Mouse (Mus musculus) cerebellum, postnatal 36 days (tissue): ENCODE measurements around the gene Bst1.

Source experiments
- DNase-seq, 2 experiments: peaks; one replicate each; pipeline ENCODE4 v3.0.0; 2021 to 2022; ENCODE audit warnings: mixed read lengths in 2 of 2

Gene Bst1

DNA sequence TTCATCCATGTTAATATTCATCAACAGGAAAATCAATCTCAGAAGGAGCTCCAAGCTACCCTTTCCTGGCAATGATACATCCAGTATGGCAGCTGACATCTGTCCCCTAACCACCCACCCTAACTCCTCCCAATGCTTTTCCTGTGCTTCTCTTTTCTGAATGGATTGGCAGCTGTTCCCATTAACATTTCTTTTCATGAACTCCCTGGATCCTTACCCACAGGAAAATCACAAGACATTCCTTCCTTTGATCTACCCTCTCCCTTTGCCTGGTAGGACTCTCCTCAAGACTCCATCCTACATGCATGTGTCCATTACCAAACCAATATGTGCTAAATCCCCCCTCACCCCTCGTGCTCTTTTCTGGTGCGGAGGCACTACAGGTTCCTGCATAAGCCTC, 4.1 kb upstream of the Bst1 start:
- no peak for DNase-seq

GRCm38 (mm10) chr5:43815769-43816168, 2.9 kb upstream of the Bst1 start:
- no peak for DNase-seq

- no peak for DNase-seq
Measured at GRCm38 (mm10) chr5:43820785-43821184, 2.1 kb downstream of the Bst1 start.

DNA sequence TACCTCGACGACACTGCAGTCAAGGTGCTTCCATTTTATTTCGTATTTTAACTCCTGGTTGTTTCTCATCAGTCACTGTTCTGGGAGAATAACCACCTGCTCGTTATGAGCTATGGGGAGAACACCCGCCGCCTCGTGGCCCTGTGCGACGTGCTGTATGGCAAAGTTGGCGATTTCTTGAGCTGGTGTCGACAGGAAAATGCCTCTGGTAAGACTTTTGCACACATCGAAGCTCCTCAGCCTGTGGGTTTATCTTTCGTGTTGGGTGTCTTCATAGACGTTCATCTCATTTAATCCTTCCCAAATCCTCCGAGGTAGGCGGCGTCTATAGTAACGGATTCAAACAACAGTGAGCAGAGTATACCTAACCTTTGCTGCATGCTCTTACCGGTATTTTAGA, 2.9 kb downstream of the Bst1 start, which contains the start of gene Fbxl5:
TSS of gene Fbxl5 (minus strand) at position 101 of the 400 bp plus-strand sequence.
- DNase-seq: no peak

- DNase-seq: no peak
Measured at GRCm38 (mm10) chr5:43822199-43822598, 3.5 kb downstream of the Bst1 start.

GRCm38 (mm10) chr5:43822824-43823223, 4.1 kb downstream of the Bst1 start:
- DNase-seq: no peak

DNA sequence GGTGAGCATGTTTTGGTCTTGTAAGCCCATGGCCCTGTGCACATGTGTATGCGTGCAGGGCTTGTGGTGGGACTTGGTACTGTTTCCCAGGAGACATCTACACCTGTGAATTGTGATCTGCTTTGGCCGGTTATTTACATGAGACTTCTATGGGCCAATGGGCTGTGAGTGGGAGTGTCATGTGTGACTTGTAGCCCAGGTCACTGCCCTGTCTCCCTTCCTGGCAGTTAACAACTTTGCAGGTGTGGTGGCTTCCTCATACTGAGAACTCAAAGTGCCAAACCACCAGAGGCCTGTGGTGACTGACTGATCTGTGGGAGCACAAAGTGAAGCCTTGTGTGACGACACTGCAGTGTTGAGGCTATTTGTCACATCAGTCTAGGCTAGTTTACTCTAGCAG, 5.9 kb downstream of the Bst1 start:
- DNase-seq: no peak

GRCm38 (mm10) chr5:43826883-43827282, 8.2 kb downstream of the Bst1 start:
- no peak for DNase-seq

DNA sequence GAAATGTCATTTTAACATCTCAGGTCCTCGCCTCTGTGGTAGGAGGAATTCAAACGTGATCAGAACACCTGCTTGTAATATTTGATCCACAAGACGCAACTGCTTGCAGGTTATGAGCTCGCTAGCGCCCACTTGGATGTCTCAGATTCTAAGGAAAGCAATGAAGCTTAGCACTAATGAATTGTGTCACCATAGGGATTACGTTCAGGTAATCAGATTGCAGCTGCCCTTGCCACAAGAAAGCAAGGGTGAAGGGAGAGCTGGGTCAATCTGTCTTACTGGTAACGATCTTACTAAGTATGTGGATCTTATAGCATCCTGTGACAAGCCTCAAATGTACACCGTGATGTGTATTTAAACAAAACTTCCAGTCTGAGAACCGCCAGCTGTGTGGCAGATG, 8.7 kb downstream of the Bst1 start:
- no peak for DNase-seq

GRCm38 (mm10) chr5:43836590-43836989, 17.9 kb downstream of the Bst1 start:
- peak; percentile 21 to 25 for DNase-seq

GRCm38 (mm10) chr5:43837372-43837771, 18.7 kb downstream of the Bst1 start:
- DNase-seq: peak; percentile 36 to 50

DNA sequence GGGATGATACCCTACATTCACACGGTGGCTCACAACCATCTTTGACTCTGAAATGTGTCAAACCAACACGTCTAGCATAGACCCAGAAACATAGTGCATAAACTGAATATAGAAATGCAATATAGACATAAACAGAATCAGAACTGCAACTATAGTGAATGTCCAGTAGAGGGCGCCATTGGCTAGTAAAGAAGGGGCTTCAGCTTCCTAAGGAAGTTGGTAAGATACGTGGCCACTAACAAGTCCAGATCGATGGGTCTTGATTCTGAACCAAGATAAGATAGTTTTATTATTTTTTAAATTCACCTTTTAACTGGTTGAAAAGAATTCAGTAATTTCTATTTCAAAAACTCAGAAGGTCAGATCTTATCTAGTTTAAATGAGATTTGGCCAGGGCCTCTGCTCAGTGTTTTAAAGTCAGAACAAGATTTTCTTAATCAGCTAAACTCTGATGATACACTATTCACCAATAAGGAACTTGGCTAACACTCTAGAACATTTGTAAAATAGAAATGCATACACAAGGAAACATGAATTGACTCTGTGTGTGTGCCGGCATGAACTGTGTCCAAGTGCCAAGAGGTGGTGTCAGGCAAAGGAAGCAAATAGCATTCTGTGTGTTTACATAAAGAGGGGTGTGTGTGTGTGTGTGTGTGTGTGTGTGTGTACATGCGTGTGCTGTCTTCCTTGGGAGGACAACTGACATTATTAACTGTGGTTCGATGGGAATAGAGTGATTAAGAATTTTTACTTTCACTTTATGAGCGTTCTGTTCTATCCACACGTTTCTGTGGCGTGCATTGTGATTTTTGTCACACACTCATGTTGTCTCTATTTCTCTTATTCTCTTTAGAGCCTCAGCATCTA, 22.7 kb downstream of the Bst1 start:
- peak; percentile 19 to 37 for DNase-seq

DNA sequence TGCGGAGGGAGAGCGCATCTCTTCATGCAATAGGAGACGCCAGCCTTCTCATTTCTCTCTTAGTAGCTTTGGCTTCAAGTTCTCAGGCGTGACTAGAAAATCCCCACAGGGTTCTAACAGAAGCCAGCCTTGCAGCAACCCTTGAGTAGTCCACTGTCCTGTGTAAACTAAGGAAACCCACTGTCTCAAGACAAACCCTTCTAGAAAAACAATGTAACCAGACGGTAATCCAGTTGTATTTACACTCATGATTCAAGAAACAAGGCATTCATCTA, 23.3 kb downstream of the Bst1 start:
- DNase-seq: no peak

- DNase-seq: no peak
Measured at GRCm38 (mm10) chr5:43842576-43843155, 24.0 kb downstream of the Bst1 start.

DNA sequence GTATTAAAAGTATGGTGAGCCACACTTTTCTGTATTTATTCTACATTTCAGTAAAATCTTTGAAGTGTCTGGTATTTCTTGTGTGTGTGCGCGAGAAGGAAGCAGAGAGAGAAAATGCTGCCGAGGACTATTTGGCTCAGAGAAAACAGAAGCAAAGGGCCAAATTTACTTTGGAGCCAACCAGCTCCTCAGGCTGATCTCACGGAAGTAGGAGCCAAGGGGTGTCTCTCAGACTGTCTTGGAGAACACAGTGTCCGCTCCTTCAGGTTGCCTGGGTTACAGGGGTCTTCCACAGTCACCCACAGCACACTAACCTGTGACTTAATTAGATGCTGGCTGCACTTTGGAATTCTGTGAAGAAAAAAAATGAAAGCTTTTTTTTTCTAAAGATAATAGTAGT, 26.4 kb downstream of the Bst1 start:
- no peak for DNase-seq

- no peak for DNase-seq
Measured at GRCm38 (mm10) chr5:43845646-43846045, 27.0 kb downstream of the Bst1 start.

GRCm38 (mm10) chr5:43846227-43846626, 27.5 kb downstream of the Bst1 start:
- no peak for DNase-seq

DNA sequence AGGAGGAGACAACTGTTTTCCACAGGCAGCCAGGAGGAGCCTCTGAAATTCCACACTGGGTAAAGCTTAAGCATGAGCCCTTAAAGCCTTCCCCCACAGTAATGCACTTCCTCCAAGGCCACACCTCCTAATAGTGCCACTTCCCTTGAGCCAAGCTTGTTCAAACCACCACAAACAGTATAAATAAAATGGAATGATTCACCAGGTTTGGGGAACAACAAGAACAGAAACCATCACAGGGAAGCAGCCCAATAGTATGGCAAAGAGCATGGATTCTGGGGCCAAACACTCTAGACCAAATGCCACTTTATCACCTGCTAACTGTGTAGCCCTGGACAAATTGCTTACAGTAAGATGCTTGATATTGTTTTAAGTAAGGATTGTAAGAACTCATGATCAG, 28.9 kb downstream of the Bst1 start:
- no peak for DNase-seq

DNA sequence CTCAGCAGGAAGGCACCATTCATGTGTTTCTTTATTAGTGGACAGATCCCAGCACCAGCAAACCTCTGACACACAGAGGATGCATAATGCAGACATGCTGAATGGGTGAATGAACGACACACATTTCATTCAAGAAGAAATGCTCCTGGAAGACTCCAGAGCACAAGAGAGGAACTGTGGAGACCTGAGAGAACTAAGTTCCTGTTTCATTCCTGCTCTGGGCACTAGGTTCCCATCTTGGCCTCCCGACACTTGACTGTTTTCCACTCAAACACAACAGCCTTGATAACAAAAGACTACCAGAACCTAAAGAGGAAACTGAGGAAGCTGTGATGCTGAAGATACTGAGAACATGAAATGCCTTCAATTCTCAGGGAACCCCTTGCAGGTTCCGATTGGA, 29.6 kb downstream of the Bst1 start:
- no peak for DNase-seq

DNA sequence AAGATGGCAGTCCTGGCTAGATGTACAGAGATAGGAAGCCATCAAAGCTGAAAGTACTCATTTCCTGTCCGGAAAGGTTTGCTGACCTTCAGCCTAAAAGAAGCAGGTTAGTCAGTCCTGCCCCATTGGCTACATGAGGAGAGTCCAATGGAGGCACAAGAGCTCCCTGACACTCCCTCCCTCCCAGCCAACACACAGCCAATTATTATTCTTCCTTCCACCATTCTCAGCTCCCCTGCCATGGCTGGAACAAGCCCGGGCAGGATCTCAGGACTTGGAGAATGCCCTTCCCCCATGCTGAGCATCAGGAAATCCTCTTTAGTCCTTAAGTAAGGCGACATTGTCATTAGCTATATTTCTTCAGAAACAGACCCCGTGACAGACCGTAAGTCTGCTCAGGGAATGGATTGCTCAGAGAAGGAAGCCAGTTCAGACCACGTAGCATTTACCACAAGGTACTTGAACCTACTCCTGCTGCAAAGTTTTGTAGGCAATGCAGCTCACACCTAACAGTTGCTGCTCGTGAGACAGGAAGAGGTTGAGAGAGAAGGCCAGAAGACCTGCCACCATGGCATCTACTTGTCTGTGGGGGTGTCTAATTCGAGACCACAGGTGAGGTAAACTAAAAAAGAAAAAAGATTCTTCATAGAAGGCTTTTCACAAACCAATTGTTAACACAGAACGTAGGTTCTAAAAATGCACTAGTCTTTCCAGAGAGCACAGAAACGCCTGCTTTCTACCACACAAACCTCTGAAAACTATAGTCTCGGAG, 34.6 kb downstream of the Bst1 start:
- no peak for DNase-seq

DNA sequence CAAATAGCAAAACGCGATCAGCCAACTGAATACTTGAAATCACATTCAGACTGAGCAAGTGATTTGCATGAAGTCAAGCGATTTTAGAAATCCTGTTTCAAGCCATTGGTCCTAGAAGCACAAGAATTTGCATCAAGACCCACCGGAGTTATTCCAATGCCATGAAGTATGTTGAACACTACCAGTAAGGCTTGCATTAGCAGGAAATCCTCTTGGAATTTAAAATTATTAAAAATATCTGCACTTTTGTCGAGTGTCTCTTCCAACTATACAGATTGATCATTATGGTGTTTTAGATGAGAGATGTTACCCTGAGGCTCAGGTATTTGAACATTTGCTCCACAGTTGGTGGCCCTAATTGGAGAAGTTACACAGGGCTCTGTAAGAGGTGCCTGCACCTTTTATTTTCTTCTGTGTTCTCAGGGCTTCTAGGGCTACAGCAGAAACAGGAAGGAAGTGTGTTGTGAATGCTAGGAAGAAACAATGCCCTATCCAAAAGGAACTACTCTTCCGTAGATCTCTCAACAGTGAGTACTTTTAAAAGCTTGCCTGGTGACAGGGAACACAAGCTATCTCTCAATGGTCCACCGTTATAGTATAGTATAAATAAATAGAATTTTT, 35.3 kb downstream of the Bst1 start:
- DNase-seq: no peak

- DNase-seq: no peak
Measured at GRCm38 (mm10) chr5:43855769-43856168, 37.1 kb downstream of the Bst1 start.

GRCm38 (mm10) chr5:43859663-43860062, 41.0 kb downstream of the Bst1 start:
- no peak for DNase-seq

DNA sequence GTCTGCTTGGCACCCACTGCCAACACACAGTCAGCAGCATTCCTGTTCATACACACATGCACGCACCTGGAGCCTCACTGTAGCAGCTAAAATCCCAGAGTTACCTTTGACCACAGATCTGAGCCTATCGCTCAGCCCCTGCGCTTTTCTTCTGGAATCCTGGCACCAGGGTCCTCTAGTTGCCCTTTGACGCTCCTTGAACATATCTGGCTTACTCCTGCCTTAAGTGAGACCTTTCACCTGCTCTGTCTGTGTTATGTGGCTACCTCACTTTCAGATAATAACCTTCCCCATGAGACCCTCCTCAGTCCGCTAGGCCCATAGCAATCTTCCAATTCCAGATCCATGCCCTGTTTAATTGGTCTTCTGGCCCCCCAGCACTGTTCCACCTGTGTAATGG, 41.4 kb downstream of the Bst1 start:
- DNase-seq: no peak
